Mouse (Mus musculus): ENCODE measurements around the gene Dcdc2a.
A peak's percentile ranks its signal among the peaks of the same experiment; 100 is the strongest.

Gene Dcdc2a

DNA sequence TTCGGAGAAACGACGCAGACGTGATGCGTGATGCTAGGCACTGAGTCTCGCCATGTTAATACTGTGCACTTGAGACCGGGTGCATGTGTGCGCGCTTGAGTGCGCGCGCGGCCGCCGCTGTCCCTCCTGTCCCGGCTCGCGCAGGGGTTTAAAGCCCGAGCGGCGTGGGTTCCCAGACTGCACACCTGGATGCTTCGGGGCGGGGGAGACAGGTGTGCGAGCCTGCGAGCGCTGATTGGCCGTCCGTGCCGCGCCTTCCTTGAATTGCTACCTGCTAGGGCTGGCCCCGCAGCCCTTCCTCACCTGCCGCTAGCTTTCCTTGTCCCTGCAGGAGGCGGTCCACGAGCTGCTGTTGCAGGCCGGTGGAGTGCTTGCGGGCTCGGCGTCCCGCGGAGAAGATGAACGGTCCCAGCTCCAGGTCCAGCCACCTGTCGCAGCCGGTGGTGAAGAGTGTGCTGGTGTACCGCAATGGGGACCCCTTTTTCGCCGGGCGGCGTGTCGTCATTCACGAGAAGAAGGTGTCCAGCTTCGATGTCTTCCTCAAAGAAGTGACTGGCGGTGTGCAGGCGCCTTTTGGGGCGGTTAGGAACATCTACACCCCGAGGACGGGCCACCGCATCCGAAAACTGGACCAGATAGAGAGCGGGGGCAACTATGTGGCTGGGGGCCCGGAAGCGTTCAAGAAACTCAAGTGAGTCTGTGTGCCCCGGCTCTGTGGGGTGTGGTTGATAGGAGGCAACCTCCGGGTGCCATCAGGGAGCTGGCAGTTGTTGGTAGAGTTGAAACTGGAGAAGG, at the start of gene Dcdc2a:
Dcdc2a (plus strand) TSS at position 132 of the 795 bp plus-strand sequence.
- DNase-seq (ENCODE audit: low read depth, low spot score): no peak

DNA sequence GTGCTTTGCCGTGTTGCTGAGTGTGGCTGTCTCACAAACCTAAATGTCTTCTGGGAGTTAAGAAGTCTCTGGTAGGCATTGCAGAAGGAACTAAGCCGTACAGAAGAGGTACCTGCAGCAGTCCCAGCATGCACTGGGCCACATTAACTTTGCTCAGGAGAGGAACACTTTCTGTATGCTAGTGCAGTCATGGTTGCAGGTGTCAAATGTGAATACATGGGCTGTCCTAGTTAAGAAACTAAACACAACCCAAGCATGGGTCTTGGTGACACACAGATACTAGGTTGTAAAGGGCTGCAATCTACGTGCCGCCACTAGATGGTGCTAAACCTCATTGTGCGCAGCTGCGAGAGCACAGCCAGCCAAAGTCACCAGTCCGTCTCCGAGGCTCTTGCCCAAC, 48.7 kb upstream of the Dcdc2a start:
- DNase-seq (ENCODE audit: low read depth, low spot score): no peak

DNA sequence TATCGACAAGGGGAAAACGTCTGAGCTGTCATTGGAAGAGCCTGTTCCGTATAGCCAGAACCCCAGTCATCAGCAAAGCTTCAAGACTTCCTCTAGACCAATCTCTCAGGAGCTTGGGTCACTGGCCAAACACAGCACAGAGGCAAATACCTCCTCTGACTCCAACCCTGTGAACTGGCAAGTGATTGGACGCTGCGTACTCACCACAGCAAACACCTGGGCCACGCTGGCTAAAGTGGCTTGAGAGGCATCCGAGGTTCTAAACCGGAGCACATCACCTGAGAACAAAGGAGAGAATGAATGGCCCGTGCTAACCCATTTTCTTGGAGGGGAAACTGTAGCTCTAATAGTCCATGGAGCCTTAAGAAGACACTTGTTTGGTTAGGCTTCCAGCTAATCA, 37.5 kb upstream of the Dcdc2a start:
- DNase-seq (ENCODE audit: low read depth, low spot score): no peak

DNA sequence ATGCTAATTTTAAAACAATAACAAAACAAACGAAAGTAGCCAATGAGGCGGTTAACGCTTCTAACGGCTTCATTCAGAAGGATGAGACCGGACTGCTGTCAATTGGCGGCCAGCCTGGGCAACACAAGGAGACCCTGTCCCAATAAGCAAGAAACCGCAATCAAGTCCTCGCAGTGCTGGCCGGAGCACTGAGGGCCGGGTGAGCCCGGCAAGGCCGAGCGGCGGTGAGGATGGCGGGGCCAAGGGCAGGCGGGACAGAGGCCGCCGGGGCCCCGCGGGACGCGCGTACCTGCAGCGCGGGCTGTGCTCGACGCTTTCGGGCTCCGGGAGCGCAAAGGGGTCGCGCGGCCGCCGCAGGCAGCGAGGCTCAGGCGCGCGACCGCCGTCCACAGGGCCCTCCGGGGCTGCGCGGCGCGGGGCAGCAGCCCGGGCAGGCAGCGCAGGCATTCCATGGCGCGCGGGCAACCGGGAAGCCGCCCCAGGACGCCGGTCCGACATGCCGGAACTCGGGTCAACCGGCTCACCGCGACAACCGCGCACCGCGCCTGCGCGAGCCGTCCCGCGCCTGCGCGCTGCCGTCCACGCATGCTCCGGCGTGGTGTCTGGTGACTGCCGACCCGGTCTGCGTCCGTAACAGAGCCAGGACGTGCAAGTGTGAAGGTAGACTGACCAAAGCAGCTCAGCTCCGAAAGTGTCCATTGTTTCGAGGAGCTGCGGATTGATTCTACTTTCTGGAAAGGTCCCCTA, 35.8 kb upstream of the Dcdc2a start, which contains the start of gene Mrs2:
Mrs2 (minus strand) TSS at position 587 of the 747 bp plus-strand sequence.
- DNase-seq (ENCODE audit: low read depth, low spot score): peak; percentile 84

DNA sequence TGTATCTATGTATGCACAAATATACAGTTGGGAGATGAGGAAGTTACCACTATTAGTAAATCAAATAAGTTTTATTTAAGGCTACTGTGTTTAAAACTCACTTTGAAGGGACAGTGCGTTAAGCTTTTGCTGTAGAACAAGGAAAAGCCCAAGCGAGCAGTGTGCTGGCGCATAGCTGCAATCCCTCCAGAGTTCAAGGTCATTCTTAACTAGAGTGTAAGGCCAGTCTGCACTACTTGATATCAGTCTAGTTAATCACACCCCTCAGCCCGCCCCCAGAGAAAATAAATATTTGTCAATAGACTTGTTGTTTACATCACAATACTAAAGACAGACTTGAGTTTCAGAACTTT, 35.3 kb upstream of the Dcdc2a start:
- no peak for DNase-seq (ENCODE audit: low read depth, low spot score)

DNA sequence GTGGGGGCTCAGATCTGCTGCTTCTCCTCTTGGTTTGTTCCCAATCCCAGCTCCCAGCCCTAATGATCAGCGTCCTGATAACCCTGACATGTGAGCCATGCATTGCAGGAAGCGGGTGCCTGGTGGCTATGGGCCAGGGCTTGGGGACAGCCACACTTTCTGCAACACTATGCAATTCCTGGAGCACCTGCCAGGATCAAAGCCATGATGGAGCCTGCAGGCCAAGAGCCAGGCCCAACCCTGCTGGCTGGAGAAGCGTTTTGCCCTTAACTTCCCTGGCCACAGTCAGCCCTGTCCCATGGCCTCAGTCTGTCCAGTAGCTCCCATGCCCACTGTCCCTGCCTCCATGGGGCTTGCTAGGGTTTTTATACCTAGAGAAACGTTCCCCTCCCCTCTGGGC, 33.4 kb upstream of the Dcdc2a start:
- no peak for DNase-seq (ENCODE audit: low read depth, low spot score)

DNA sequence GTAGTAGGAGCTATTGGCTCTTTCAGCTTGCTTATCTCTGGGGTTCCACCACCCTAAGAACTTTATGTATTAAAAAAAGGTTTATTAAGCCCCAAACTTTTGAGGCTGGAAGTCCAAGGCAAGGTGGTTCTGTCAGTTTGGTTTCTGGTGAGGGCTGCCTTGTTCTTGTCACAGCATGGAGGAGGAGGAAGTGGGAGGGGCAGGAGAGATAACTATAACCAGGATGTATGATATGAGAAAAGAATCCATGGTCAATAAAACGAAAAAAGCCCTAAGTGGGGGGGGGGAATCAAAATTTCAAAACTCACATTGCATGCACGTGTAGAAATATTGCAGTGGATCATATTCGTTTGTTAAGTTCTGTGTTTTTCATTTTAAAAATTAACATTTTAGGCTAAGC, 32.7 kb upstream of the Dcdc2a start:
- DNase-seq (ENCODE audit: low read depth, low spot score): no peak

DNA sequence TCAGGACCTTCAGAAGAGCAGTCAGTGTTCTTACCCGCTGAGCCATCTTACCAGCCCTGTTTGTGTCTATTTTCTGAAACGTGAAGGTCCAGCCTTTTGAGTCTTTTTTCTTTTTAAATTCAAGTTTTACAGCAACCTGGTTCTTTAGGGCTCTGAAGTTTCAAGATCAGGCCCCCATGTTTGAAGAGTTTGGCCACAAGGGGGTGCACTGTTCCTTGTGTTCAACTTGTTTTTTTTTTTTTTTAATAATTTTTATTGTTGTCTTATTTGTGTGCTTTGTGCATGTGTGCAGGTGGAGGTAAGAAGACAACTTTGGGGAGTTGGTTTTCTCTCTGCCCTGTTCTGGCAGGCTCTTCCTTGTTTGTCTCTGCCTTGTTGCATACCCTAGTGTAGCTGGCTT, 31.1 kb upstream of the Dcdc2a start:
- no peak for DNase-seq (ENCODE audit: low read depth, low spot score)

DNA sequence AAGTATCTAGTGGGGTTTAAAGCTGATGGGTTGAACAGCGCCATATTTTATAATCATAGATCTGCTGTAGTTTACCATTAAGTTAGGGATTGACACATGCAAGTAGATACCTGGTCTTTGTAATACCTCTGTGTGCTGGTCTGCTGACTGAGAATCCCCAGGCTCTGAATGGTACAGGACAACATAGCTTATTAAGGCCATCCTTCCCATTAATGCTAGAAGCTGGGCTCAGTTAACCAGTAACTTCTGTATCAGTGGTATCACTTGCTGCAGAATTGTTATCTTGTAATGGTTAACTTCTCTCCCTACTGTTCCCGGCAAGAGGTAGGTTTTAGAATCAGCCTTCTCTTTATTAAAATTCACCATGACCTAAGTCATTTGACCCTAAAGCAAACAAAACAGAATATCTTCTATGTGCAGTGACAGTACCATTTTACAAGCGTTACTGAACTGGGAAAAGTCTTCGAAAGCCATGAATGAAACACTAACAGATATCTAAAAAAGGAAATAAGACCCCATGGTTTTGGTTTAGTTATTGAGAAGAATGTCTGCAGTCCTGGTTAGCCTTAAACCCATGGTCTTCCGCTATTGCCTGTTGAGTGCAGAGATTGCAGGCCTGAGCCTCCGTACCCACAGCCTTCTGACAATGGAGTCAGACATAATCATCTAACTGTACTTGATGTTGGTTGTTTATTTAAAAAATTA, 29.2 kb upstream of the Dcdc2a start:
- no peak for DNase-seq (ENCODE audit: low read depth, low spot score)

DNA sequence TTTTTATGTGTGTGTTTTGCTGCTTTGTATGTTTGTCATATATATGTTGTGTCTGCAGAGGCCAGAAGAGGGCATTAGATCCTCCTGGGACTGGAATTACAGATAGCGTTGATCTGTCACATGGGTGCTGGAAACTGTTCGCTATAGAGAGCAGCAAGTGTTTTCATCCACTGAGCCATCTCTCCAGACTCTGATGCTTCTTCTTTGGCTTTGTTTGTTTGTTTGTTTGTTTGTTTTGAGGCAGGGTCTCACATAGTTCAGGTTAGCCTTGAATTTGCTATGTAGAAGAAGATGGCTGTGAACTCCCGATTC, 28.7 kb upstream of the Dcdc2a start:
- no peak for DNase-seq (ENCODE audit: low read depth, low spot score)

DNA sequence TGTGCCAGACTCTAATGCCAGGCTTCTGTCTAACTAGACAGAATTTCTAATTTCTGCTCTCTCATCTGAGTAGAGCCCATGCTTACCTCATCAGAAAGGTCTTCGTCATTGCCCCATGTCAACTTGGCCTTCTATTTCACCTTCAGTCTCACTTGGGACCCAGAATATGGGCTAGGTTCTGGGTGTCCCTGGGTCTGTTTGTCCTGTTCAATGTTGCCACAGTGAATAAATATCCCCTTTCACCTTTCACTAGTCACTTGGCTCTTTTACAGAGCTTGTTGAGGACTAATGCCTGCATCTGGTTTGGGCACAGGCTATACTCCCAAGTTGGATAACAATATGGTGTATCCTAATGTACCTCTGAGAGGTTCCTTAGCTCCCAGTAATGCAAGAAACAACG, 16.3 kb upstream of the Dcdc2a start:
- DNase-seq (ENCODE audit: low read depth, low spot score): no peak

DNA sequence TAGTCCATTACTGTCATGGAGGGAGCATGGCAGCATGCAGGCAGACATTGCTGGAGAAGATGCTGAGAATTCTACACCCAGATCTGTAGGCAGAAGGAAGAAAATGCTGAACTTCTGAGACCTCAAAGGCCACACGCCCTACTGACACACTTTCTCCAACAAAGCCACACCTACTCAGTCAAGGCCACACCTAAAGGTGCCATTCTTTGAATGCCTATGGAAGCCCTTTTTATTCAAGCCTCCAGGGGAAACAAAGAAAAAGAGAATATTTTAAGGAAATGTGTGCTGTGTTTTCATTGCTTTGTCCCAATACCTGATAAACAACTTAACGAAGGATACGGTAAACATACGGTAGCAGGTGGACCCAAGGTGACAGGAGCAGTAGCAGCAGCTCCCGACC, 3.1 kb upstream of the Dcdc2a start:
- no peak for DNase-seq (ENCODE audit: low read depth, low spot score)

DNA sequence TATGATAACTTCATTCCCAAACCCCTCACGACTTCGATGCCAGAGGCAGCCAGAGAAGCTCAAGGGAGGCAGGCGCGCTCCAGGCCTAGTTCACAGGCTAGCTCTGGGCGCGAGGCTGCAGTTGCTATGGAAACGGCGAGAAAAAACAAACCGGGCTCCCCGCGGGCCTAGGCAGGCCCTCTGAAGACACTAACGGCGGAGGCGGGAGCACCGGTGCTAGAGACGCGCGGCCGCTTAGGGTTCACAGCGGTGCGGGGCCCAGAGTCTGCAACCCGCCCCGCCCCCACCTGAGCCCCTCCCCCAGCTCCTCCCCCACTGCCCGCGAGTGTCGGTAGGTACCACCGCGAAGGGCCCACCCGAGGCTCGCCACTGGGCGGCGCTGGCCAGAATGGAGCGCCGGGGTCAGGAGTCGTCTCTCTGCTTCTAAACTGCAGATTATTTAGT, 671 bp upstream of the Dcdc2a start:
- DNase-seq (ENCODE audit: low read depth, low spot score): no peak

DNA sequence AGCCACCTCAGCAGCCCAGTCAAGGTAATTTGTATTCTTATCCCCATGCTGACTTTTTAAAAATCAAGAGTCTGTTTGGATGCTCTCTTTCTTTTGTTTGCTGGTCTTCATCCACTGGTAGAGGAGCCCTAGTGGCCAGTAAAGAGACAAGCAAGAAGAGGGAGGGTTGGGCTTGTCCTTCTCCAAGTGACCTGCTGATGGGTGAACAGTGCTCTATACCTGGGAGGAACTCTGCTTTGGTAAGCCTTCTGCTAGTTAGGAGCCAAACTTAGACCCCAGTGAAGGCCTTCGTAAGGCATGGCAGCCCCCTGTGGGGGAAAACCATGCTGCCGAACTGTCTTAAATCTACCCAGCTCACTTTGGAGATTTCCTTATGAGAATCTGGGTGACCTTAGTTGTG, 10.9 kb downstream of the Dcdc2a start:
- no peak for DNase-seq (ENCODE audit: low read depth, low spot score)

DNA sequence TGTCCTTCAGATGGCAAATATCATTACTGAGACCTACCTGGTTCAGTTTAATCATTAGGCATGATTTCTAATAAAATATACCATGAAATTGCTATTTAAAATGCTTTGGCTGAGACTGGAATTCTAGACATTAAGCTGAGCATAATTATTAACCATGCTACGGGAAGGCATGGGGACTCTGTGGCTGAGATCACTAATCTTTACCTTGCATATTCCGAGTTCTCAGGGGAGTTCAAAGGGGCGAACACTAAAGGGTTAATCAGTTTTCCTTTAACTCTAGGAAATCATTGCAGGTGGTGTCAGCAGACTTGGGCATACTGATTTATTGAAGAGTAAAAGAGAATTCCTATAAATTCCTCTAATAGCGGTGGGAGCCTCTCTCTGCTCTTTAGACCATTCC, 11.4 kb downstream of the Dcdc2a start:
- DNase-seq (ENCODE audit: low read depth, low spot score): no peak

DNA sequence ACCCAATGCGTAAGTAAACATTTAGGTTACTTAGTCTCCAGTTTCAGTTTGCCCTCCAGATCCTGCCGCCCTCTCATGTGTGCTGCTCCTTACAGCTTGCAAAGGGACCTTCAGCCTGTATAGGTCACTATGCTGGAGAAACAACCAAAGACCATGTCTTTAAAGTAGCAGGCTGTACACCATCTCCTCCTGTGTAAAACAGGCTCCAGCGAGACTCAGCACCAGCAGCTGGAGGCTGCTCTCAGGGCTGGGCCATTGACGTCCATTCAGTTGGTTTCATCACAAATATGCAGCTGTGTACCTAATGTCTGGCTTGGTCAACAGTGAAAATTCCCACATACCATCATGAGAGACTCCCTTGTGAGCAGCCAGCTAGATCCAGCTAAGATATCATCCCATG, 14.0 kb downstream of the Dcdc2a start:
- no peak for DNase-seq (ENCODE audit: low read depth, low spot score)

DNA sequence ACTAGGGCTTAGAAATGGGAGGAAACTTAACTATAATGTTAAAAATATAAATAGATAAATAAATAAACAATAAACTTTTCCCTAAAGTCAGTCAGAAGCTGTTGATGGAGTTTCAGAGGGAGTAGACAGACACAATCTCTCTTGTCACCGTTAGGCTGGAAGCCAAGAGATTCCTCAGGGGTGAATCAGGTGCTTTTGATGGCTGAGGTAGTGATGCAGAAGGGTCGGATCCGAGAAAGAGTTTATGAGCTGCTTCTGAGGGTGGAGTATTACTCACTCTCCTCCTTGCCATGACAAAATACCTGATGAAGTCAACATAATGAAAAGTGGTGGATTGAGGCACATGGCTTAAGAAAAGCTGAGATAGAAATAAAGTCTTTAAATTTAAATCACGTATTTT, 15.0 kb downstream of the Dcdc2a start:
- DNase-seq (ENCODE audit: low read depth, low spot score): no peak

DNA sequence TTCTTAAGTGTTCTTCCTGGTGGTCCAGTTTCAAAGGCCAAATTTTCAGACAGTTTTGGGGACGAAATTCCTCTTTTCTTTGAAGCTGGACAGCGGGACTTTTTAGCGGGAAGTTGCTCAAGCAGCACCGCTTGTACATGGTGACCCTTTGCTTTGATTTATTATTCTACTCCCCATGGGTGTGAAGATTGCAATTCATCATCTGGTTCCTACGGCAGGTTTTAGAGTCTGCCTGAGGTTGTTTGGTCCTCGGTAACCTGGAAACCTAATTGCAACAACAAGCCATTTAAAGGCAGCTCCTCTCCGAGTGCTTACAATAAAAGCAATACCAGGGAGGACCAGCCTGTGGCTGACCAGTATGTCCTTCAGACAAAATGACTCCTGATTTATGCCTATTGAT, 21.5 kb downstream of the Dcdc2a start:
- no peak for DNase-seq (ENCODE audit: low read depth, low spot score)

DNA sequence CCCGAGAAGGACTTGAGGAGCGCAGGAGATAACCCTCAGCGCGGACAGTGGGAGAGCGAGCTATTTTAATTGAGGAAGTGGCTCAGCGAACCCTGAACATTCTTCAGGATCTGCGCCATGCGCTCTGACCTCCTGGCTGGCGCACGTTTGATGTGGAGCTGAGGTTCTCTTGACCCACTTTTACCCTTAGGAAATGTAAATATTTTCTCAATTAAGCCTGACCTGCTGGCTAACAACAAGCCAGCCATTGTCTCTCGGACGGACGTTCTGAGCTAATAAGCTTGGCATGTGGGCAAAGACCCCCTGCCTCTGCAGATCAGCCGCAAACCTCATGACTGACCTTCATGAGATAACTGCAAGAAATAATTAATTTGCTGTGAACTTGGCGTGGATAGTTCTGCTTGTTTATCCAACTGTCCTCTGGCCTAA, 27.4 kb downstream of the Dcdc2a start:
- DNase-seq (ENCODE audit: low read depth, low spot score): no peak

DNA sequence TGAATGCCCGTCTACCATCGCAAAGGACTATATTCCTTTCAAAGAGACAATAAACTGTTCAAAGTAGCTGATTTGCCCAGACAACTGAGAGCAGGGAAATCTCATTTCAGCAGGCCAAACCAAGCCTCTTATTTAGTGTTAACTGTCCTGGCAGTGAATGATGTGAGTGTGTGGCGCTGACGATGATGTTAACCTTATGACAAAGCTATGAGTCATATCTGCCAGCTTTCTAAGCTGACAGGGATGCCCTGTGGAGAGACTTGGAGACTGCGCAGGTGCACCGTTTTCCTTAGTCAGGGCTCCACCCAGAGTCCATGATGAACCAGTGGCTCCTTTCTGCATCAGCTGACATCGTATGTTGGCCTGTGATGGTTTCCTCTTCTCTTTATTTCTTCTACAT, 29.3 kb downstream of the Dcdc2a start:
- no peak for DNase-seq (ENCODE audit: low read depth, low spot score)

DNA sequence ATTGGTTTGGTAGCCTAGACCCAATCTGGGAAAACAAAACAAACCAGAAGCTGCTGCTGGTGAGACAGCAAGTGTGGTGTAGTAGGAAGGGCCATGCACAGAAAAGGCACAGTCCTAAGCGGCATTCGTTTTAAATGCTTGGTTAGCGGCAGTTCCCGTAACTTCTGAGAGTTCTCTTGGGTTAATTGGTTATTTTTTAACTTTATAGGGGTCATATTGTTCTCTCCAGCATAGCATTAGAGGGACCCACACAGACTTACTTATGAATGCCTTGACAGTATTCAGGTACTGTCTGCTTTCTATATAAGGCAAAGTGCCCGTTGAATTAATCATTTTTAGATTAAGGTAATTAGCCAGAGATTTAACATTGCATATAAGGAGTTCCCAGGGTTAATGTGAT, 35.5 kb downstream of the Dcdc2a start:
- no peak for DNase-seq (ENCODE audit: low read depth, low spot score)

DNA sequence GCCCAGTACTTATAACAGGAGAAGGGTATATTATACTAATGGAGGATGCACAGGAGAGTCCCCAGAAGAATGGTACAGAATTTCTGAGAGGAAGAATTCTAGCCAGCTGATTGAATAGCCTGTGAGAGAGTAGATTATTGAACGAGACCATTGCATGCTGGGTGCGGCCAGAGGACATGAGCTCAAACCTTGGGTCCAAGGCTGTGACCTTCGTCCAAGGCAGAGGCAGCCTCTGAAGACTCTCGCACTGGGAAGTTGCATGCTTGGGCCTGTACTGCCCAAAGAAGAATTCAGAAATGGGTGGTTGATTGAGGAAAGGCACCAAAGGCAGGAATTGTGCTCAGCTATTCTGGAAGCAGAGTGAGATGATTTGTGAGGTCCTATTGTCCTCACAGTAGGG, 38.0 kb downstream of the Dcdc2a start:
- DNase-seq (ENCODE audit: low read depth, low spot score): no peak

DNA sequence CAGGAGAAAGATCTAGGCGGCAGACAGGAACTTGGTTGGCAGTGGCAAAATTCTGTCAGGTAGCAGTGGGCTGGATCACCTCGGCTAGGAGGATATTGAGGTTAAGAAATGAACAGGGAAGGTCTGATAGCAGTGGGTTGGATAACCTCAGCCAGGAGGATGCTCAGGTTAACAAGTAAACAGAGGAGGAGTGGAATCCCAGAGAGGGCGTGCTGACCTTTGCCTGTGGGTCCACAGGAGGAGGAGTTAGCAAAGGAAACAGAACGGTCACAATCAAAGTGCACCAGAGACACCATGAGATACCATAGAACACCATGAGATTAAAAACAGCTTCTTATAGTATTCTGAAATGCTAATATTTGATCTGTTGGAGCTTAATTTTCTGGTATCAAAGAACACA, 38.6 kb downstream of the Dcdc2a start:
- DNase-seq (ENCODE audit: low read depth, low spot score): no peak

All from retina, adult 2 months (tissue).